Mouse (Mus musculus): ENCODE data around the gene Psg28.
"Not testable (repeated sequence)": the region's sequence is repeated elsewhere in the genome, so short reads cannot be mapped to it uniquely, and the experiment has no call there.

The Psg28 gene

GRCm38 (mm10) chr7:18431941-18432340 is at the start of gene Psg28:
Gene Psg28 (minus strand): TSS chr7:18432041.
- not testable (repeated sequence) for DNase-seq (ENCODE audit: low spot score)

GRCm38 (mm10) chr7:18403407-18403806 is 28.4 kb downstream of the Psg28 start:
- DNase-seq (ENCODE audit: low spot score) = no peak

DNA sequence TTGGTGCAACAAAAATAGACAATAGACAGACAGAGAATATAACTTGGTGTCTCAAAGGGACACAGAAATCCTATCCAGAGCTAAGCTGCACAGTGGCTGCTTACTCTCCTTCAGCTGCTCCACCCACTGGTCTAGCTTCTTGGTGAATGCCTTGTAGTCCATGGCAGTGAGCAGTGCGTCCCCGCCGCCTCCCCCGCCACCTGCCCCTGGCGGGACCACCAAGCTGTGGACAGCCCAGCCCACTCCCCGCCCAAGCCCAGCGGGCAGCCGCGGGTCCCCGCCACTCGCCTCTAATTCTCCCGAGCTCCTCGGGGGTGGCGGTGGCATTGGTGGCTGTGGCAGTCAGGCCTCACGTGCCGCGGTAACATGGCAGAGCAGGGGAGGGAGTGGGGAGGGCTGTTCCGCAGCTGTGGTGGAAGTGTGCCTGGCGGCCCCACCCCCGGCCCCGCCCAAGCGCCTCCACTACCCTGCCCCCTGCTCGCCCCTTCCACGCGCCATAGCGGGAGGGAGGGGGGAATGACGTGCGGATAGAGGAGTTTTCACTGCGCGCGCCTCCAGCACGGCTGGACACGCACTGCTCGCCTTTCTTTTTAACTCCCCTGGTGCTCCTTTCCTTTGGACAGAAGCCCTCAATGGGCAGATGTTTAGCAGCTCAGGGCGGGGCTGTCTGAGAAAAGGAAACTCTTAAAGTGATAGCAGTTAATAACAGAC is 29.2 kb downstream of the Psg28 start:
- no peak for DNase-seq (ENCODE audit: low spot score)

GRCm38 (mm10) chr7:18391483-18391882 is 40.4 kb downstream of the Psg28 start:
- DNase-seq (ENCODE audit: low spot score) = not testable (repeated sequence)

GRCm38 (mm10) chr7:18378295-18378694 is 53.5 kb downstream of the Psg28 start:
- no peak for DNase-seq (ENCODE audit: low spot score)

Data from testis, postnatal 10 days (tissue).